Mouse (Mus musculus): ENCODE results near the gene Micu1.

DNA sequence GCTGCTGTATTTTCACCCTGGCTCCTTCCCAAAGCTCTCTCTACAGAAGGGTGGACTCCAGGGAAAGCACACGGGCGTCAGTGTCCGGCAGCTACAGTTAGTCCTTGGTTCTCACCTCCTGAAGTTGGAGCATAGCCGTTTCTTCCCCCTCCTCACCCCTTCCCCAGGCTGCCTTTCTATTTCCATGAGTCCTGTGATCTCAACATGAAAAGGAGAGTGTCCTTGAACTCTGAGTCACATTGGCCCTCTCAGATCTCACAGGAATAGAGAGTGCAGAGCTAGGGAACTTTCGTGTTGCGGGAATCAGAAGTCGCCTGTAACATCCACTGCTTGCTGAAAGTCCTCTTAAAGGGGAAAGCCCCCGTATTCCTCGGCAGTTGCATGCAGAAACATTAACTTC, 116.9 kb downstream of the Micu1 start:
- TF ChIP-seq CTCF (IDR thresholded peaks at IDR 0.05; ENCODE audit: insufficient read depth, low read depth, low read length): no peak
- no peak for TF ChIP-seq POLR2A (IDR thresholded peaks at IDR 0.05; ENCODE audit: insufficient read depth, low read depth, low read length)

Data from olfactory bulb, adult 2 months (tissue).